Mouse (Mus musculus) embryonic fibroblast, embryonic 13.5 days (primary cell): ENCODE measurements around the gene Tapt1.

Experiments used
- CTCF ChIP-seq: IDR thresholded peaks from 2 replicates; pipeline ENCODE4 v1.5.1; 2011; ENCODE audit warnings: mild to moderate bottlenecking, control low read depth, low read length, moderate library complexity, borderline replicate concordance; ENCODE audit not compliant: insufficient read depth
- POLR2A ChIP-seq: IDR thresholded peaks from 2 replicates; pipeline ENCODE4 v1.6.1; 2011; ENCODE audit warnings: low read depth, mild to moderate bottlenecking, control low read depth, low read length, moderate library complexity

DNA sequence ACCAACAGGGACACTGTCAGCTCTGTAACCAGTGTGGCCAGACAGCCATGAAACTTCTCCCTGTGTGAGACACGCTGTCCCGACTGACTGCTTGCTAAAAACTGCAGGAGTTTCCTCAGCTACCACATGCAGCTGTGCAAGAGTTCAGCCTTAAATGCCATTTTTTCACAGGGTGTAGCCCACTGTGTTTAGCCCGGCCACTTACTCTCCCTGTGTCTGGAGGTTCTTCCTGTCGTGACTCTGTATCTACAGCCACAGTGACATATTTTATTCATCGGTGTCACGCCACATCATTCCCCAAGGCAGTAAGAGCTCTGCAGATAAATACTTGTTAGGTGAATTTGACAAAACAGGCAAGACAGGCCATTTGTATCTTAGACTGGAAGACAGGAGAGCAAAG, 59.6 kb downstream of the Tapt1 start:
- TF ChIP-seq CTCF (no peak), POLR2A (no peak)
